Mouse (Mus musculus): Measurements from ENCODE around the gene Fbxo24. TPM values are rescaled to one million over a fixed set of nuclear protein-coding genes. Genes with fewer than 3 reads are reported as not detected.
A peak's percentile ranks its signal among the peaks of the same experiment; 100 is the strongest.

Fbxo24 gene
- total RNA-seq, 1 experiment from 2014 or later = not detected

- no peak for ATAC-seq (replicated peaks; ENCODE audit: low read depth, poor library complexity, severe bottlenecking)
These were observed 19.5 kb downstream of the Fbxo24 start for GRCm38 (mm10) chr5:137609292-137609691.

- no peak for ATAC-seq (replicated peaks; ENCODE audit: low read depth, poor library complexity, severe bottlenecking)
These were observed 20.1 kb downstream of the Fbxo24 start for GRCm38 (mm10) chr5:137608654-137609190.

GRCm38 (mm10) chr5:137607860-137608653 is 20.7 kb downstream of the Fbxo24 start:
- ATAC-seq (replicated peaks; ENCODE audit: low read depth, poor library complexity, severe bottlenecking) = no peak

GRCm38 (mm10) chr5:137601365-137601729 is 27.5 kb downstream of the Fbxo24 start:
- ATAC-seq (replicated peaks; ENCODE audit: low read depth, poor library complexity, severe bottlenecking) = no peak

- ATAC-seq (replicated peaks; ENCODE audit: low read depth, poor library complexity, severe bottlenecking) = peak; percentile 84
These were observed 28.0 kb downstream of the Fbxo24 start, which contains the start of gene Mospd3 for GRCm38 (mm10) chr5:137600619-137601364. Mospd3 (minus strand) TSS chr5:137601058.

- ATAC-seq (replicated peaks; ENCODE audit: low read depth, poor library complexity, severe bottlenecking) = no peak; the same call in 1 of the 2 replicates
These were observed 28.6 kb downstream of the Fbxo24 start for GRCm38 (mm10) chr5:137600281-137600618.

GRCm38 (mm10) chr5:137599600-137599999 is 29.2 kb downstream of the Fbxo24 start:
- no peak for ATAC-seq (replicated peaks; ENCODE audit: low read depth, poor library complexity, severe bottlenecking)

GRCm38 (mm10) chr5:137598100-137598826 is 30.5 kb downstream of the Fbxo24 start:
- no peak for ATAC-seq (replicated peaks; ENCODE audit: low read depth, poor library complexity, severe bottlenecking)

GRCm38 (mm10) chr5:137597625-137598024 is 31.2 kb downstream of the Fbxo24 start:
- no peak for ATAC-seq (replicated peaks; ENCODE audit: low read depth, poor library complexity, severe bottlenecking)

GRCm38 (mm10) chr5:137596601-137597261 is 32.1 kb downstream of the Fbxo24 start:
- no peak; the same call in 1 of the 2 replicates for ATAC-seq (replicated peaks; ENCODE audit: low read depth, poor library complexity, severe bottlenecking)

- ATAC-seq (replicated peaks; ENCODE audit: low read depth, poor library complexity, severe bottlenecking) = no peak
These were observed 32.9 kb downstream of the Fbxo24 start for GRCm38 (mm10) chr5:137595921-137596320.

GRCm38 (mm10) chr5:137590507-137590906 is 38.3 kb downstream of the Fbxo24 start:
- ATAC-seq (replicated peaks; ENCODE audit: low read depth, poor library complexity, severe bottlenecking) = no peak

GRCm38 (mm10) chr5:137584976-137585375 is 43.8 kb downstream of the Fbxo24 start:
- ATAC-seq (replicated peaks; ENCODE audit: low read depth, poor library complexity, severe bottlenecking) = peak; percentile 71; the same call in 1 of the 2 replicates

GRCm38 (mm10) chr5:137583670-137584169 is 45.1 kb downstream of the Fbxo24 start:
- no peak for ATAC-seq (replicated peaks; ENCODE audit: low read depth, poor library complexity, severe bottlenecking)

GRCm38 (mm10) chr5:137582702-137583101 is 46.1 kb downstream of the Fbxo24 start:
- no peak for ATAC-seq (replicated peaks; ENCODE audit: low read depth, poor library complexity, severe bottlenecking)

- ATAC-seq (replicated peaks; ENCODE audit: low read depth, poor library complexity, severe bottlenecking) = no peak
These were observed 48.6 kb downstream of the Fbxo24 start for GRCm38 (mm10) chr5:137580246-137580645.

- ATAC-seq (replicated peaks; ENCODE audit: low read depth, poor library complexity, severe bottlenecking) = no peak
These were observed 54.3 kb downstream of the Fbxo24 start for GRCm38 (mm10) chr5:137574470-137574901.

- peak; percentile 78 for ATAC-seq (replicated peaks; ENCODE audit: low read depth, poor library complexity, severe bottlenecking)
These were observed 57.9 kb downstream of the Fbxo24 start for GRCm38 (mm10) chr5:137570691-137571586.

- ATAC-seq (replicated peaks; ENCODE audit: low read depth, poor library complexity, severe bottlenecking) = peak; percentile 40
These were observed 58.6 kb downstream of the Fbxo24 start for GRCm38 (mm10) chr5:137570181-137570580.
